Mouse (Mus musculus) v-Abl transformed pro-B cells (cell line): ENCODE results near the gene Gm20708.

Experiments
- in situ Hi-C, 2 experiments: fragments of 400-800 bp; cut with MboI; formaldehyde crosslinking; loops; one replicate each; pipeline ENCODE4 v1.15.1; 2025; ENCODE audit not compliant: unreplicated experiment in 2 of 2

Gene Gm20708

GRCm38 (mm10) chr11:117828888-117829604, 19.6 kb downstream of the Gm20708 start:
- in situ Hi-C loops: loop anchor here in 1 of 2 experiments (25.0 kb wide), 2 partner anchors 742 to 967 kb away; partner anchors contain the start of genes Mfsd11 and Srsf2

- in situ Hi-C loops: loop anchor here in 1 of 2 experiments (25.0 kb wide), 2 partner anchors 742 to 967 kb away; partner anchors contain the start of genes Mfsd11 and Srsf2
These were observed 20.3 kb downstream of the Gm20708 start for GRCm38 (mm10) chr11:117829671-117830215.

- in situ Hi-C loops: loop anchor here in 1 of 2 experiments (25.0 kb wide), 2 partner anchors 743 to 968 kb away; partner anchors contain the start of genes Mfsd11 and Srsf2
These were observed 20.9 kb downstream of the Gm20708 start for GRCm38 (mm10) chr11:117830401-117830800.

- in situ Hi-C loops: loop anchor here in 1 of 2 experiments (25.0 kb wide), 2 partner anchors 745 to 970 kb away; partner anchors contain the start of genes Mfsd11 and Srsf2
These were observed 22.9 kb downstream of the Gm20708 start for GRCm38 (mm10) chr11:117832086-117832969.

GRCm38 (mm10) chr11:117833509-117833908, 24.0 kb downstream of the Gm20708 start:
- in situ Hi-C loops: loop anchor here in 1 of 2 experiments (25.0 kb wide), 2 partner anchors 746 to 971 kb away; partner anchors contain the start of genes Mfsd11 and Srsf2

- in situ Hi-C loops: loop anchor here in 1 of 2 experiments (25.0 kb wide), 2 partner anchors 747 to 972 kb away; partner anchors contain the start of genes Mfsd11 and Srsf2
These were observed 24.6 kb downstream of the Gm20708 start for GRCm38 (mm10) chr11:117834086-117834485.

- in situ Hi-C loops: loop anchor here in 1 of 2 experiments (25.0 kb wide), 2 partner anchors 749 to 974 kb away; partner anchors contain the start of genes Mfsd11 and Srsf2
These were observed 26.8 kb downstream of the Gm20708 start for GRCm38 (mm10) chr11:117836306-117836705.

- in situ Hi-C loops: loop anchor here in 1 of 2 experiments (25.0 kb wide), 2 partner anchors 751 to 976 kb away; partner anchors contain the start of genes Mfsd11 and Srsf2
These were observed 29.1 kb downstream of the Gm20708 start for GRCm38 (mm10) chr11:117838572-117838971.

- in situ Hi-C loops: loop anchor here in 1 of 2 experiments (25.0 kb wide), 2 partner anchors 752 to 977 kb away; partner anchors contain the start of genes Mfsd11 and Srsf2
These were observed 29.6 kb downstream of the Gm20708 start for GRCm38 (mm10) chr11:117839021-117839420.

GRCm38 (mm10) chr11:117840910-117841309, 31.4 kb downstream of the Gm20708 start:
- in situ Hi-C loops: loop anchor here in 1 of 2 experiments (25.0 kb wide), 2 partner anchors 754 to 979 kb away; partner anchors contain the start of genes Mfsd11 and Srsf2

GRCm38 (mm10) chr11:117843434-117843833, 34.0 kb downstream of the Gm20708 start:
- in situ Hi-C loops: loop anchor here in 1 of 2 experiments (25.0 kb wide), 2 partner anchors 756 to 981 kb away; partner anchors contain the start of genes Mfsd11 and Srsf2

GRCm38 (mm10) chr11:117844997-117845396, 35.5 kb downstream of the Gm20708 start:
- in situ Hi-C loops: loop anchor here in 1 of 2 experiments (25.0 kb wide), 2 partner anchors 758 to 983 kb away; partner anchors contain the start of genes Mfsd11 and Srsf2

- in situ Hi-C loops: loop anchor here in 1 of 2 experiments (25.0 kb wide), 2 partner anchors 758 to 983 kb away; partner anchors contain the start of genes Mfsd11 and Srsf2
These were observed 36.2 kb downstream of the Gm20708 start for GRCm38 (mm10) chr11:117845651-117846050.

GRCm38 (mm10) chr11:117846640-117847039, 37.2 kb downstream of the Gm20708 start:
- in situ Hi-C loops: loop anchor here in 1 of 2 experiments (25.0 kb wide), 2 partner anchors 759 to 984 kb away; partner anchors contain the start of genes Mfsd11 and Srsf2

- in situ Hi-C loops: loop anchor here in 1 of 2 experiments (25.0 kb wide), 2 partner anchors 760 to 985 kb away; partner anchors contain the start of genes Mfsd11 and Srsf2
These were observed 38.2 kb downstream of the Gm20708 start for GRCm38 (mm10) chr11:117847593-117848215.

GRCm38 (mm10) chr11:117848271-117848984, 39.0 kb downstream of the Gm20708 start:
- in situ Hi-C loops: loop anchor here in 1 of 2 experiments (25.0 kb wide), 2 partner anchors 761 to 986 kb away; partner anchors contain the start of genes Mfsd11 and Srsf2

GRCm38 (mm10) chr11:117848985-117849671, 39.7 kb downstream of the Gm20708 start, which contains the start of gene Birc5:
Gene Birc5, plus strand, starts transcription at chr11:117849251.
- in situ Hi-C loops: loop anchor here in 1 of 2 experiments (25.0 kb wide), 2 partner anchors 762 to 987 kb away; partner anchors contain the start of genes Mfsd11 and Srsf2
